Mouse (Mus musculus): ENCODE data around the gene H2-D1.
"Not testable (repeated sequence)": the region's sequence is repeated elsewhere in the genome, so short reads cannot be mapped to it uniquely, and the experiment has no call there.

H2-D1 gene

DNA sequence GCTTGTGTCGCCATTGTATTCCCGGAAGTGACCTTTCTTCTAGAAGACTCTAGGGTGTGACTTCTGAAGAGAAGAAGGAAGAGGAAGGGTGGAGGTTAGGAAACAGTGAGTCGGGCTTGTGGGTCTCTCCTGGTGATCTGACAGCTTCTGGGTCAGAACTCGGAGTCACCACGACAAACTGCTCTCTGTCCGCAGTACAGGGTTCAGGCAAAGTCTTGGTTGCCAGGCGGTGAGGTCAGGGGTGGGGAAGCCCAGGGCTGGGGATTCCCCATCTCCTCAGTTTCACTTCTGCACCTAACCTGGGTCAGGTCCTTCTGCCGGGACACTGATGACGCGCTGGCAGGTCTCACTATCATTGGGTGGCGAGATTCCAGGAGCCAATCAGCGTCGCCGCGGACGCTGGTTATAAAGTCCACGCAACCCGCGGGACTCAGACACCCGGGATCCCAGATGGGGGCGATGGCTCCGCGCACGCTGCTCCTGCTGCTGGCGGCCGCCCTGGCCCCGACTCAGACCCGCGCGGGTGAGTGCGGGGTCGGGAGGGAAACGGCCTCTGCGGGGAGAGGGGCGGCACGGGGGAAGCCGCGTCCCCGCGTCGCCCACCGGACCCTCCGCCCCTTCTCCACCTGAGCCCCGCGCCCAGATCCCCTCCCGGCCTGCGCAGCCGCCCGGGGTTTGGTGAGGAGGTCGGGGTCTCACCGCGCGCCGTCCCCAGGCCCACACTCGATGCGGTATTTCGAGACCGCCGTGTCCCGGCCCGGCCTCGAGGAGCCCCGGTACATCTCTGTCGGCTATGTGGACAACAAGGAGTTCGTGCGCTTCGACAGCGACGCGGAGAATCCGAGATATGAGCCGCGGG lies at the start of gene H2-D1:
H2-D1 (plus strand) TSS at position 67 of the 859 bp plus-strand sequence.
- peak; percentile 94 to 96 for DNase-seq

DNA sequence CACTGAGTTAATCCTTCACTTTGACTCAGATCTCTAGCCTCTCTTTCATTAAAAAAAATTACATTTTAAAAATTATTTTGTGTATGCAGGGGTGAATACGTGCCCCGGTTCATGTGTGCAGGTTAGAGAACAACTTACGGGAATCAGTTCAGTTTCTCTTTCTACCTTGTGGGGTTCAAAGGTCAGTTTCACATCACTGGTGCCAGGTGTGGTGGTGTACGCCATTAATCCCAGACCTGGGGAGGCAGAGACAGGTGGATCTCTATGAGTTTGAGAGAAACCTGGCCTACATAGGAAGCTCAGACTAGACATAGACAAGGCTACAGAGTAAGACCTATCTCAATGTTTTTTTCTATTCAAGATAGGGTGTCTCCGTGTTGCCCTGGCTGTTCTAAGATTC lies 49.5 kb upstream of the H2-D1 start:
- no peak for DNase-seq

DNA sequence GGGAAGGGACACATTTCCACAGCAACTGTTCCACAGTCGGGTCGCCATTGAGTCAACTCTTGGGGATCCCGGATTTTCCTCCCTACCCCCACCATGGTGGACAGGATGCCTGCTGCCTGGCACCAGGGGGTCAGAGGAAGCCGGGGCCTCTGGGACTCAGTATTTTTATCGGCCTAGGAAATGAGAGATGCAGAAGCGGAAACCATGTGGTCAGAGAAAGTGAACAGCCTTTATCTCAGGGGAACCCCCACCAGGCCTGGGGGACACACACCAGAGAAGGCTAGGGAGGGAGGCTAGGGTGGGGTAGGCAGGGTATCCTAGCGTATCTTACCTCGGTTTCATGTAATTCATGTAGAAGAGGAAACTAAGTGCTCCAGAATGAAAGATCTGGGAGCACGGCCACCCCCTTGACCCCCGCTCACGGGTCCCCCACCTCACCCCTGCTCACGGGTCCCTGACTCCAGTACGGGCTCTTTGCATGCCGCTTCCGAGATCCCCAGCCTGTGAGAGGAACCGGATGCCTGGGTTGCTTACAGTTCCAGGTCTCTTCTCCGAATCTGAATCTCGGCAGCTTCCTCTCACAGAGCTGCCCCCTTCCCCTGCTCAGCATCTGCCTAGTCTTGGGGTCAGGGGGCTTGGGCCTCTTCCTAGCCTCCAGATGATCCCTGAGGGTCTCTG lies 43.9 kb upstream of the H2-D1 start:
- peak in 1 of 2 experiments; percentile 54 for DNase-seq

DNA sequence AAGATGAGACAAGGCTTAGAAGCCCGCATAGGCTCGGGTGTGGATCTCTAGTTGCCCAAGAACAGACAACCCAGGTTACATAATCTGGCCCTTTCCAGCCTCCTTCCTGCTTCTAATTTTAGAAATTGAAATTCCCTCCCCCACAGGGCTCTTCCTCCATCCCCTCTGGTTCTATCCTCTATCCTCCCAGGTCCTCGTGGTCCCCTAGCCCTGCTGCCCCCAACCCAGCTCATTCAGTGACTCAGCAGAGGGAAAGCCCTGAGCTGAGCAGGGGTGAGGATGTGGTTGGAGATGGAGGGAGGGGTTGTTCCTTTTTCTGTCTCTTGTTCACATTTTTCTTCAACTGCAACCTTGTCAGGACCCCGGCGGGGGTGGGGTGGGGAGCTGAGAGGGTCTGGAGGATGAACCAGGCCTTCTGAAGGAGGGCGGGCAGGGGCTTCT lies 42.9 kb upstream of the H2-D1 start:
- DNase-seq = peak; percentile 50 to 73

DNA sequence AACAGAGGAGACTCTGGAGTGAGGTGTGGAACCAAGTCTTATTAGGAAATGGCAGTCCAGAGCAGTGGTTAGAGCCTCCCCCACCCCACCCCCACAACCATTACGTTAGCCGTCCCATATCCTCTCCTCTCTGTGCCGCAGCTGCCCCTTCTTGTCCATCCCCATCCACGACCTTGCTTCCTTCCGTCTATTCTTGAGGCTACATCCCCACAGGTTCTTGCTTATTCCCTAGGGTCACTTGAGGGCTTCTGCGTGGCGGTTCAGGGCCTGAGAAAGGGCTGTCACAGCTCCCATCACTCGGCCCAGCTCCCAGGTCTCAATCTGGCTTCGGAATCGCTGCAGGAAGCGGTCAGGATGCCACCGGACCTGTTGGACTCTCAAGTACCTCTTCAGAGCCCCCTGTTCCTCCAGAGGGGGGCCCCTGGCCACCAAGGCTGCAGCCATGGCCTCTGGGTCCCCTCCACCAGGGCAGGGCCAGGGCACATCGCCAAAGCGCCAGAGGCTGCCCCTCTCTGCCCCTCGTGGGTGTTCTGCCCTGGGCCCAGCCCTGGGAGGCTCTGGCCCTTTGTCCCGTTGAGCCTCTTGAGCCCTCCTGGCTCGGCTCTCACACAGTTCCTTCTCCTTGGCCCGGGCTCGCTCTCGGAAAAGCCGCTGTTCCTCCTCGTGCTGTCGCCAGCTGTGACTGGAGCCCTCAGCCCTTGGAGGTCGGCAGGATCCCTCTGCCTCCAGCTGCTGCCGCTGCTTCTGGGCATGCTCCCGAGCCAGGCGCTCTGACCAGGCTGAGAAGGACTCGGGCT lies 42.2 kb upstream of the H2-D1 start, which contains the start of gene Gm16181:
Gm16181 (plus strand) TSS at position 679 of the 797 bp plus-strand sequence.
- DNase-seq = no peak

DNA sequence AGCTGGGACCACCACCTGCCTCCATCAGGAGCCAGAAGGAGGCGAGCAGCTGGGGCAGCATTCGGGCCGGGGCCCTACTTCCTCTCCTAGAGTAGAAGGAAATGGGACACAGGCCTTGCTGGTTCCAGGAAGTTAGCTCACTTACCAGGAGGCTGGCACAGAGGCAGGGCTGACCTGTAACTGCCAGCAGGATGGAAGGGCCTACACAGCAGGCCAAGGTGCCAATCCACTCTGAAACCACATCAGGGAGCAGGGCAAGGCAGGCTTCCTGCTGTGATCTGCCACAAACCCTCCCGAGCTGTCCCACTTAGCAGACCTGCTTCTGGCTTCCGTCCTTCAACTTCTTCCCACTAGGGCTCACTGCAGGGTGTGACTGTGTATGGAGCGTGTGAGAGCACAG lies 40.2 kb upstream of the H2-D1 start:
- peak; percentile 56 to 73 for DNase-seq

DNA sequence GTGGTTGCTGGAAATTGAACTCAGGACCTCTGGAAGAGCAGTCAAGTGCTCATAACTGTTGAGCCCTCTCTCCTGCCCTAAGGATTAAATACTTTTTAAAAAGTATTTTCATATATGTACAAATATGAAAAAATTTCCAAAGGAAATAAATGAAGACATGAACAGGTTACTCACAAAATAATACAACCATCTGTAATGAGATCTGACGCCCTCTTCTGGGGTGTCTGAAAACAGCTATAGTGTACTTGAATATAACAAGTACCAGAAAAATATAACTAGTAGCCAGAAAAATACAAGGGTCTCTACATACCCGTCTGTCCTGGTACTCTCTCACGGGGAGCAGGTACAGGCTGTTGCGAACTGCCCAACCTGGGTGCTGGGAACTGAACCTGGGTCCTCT lies 37.9 kb upstream of the H2-D1 start:
- DNase-seq = no peak

DNA sequence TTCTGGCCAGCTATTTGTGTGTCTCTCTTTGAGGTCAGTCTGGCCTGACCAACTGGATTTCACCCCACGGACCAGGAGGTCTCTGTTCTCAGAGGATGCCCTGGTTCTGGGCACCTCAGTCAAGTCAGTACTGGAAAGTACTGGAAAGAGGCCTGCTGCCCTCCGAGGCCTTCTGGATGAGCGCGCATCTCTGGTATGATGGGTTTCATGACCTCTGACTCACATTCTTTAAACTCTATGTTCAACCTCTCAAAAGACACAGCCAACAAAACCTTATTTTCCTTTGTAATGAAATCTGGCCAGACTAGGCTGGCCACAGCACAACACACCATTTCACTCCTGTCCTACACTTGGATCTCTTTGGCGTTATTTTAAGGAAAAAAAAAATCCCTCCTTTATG lies 37.1 kb upstream of the H2-D1 start:
- DNase-seq = no peak

DNA sequence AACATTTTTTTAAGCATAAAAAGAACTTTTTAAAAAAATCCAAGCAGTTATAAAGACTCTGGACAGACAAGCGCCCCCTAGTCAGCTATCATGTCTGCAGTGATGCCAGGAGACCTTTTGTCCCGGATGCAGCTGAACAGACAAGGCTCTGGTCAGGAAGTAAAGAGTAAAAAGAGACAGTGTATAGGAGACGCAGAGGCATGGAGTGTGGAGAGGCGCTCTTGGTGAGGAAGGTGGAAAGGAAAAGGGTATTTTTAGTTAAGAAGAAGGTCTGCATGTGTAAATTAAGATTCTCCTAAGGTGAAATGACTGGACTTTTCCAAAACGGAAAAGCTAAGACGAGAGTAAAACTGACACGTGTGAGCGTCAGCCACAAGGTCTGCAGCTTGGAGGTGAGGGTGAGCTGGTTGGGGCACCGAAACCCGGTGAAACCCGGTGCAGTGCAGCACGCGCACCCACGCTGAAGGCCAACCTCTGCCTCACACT lies 35.9 kb upstream of the H2-D1 start:
- no peak for DNase-seq

DNA sequence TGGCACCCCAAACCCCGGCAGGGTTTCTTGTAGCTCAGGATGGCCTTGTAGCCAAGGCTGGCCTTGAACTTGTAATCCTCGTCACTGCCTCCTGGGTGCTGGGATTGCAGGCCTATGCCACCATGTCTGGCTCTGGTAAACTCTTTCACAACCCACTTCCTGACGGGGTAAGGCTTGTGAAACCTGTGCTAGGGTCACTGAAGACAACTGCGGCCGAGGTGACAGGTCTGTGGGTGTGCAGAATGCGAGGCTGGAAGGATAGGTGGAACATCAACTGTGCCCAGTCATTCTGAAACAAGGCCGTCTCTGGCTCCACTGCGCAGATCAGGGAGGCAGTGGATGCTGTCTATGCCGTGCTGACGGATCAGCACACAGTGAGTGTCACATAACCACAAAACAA lies 31.5 kb upstream of the H2-D1 start:
- DNase-seq = no peak

DNA sequence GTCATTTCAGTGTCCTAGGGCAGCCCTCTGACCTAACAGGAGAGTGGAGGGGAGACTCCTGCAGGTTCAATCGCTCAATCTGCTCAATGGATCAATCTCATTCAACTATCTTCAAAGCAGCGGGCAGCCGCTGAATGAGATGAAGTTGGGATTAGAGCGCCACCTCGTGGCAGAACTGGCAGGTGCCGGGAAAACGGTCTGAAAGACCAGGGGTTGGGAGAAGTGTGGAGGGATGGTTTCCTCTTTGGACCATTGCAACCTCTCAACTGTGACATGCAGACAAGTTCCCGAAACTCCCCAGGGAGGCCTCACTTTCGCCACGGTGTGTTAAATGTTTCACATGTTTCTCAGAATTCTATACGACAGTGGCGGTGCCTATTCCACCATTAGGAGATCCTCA lies 30.5 kb upstream of the H2-D1 start:
- DNase-seq = peak; percentile 71 to 78

DNA sequence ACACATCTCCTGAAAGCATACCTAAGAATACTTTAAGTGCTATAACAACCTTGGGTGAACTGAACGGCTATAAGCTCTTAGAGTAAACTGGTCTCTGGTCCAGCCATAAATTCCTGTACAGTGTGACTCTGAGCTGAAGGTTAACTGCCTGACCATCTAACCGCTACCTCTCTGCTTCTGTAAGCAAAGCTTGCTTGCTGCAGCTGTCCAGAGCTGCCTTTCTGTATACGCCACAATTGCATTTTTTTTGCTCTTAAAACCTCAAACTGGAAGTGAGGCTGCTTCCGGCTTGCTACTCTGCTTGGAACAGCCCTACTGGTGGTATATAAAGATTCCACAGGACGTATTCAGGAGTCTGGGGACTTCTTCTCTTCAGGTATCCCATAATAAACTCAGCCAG lies 29.9 kb upstream of the H2-D1 start:
- DNase-seq = peak; percentile 26 to 68

DNA sequence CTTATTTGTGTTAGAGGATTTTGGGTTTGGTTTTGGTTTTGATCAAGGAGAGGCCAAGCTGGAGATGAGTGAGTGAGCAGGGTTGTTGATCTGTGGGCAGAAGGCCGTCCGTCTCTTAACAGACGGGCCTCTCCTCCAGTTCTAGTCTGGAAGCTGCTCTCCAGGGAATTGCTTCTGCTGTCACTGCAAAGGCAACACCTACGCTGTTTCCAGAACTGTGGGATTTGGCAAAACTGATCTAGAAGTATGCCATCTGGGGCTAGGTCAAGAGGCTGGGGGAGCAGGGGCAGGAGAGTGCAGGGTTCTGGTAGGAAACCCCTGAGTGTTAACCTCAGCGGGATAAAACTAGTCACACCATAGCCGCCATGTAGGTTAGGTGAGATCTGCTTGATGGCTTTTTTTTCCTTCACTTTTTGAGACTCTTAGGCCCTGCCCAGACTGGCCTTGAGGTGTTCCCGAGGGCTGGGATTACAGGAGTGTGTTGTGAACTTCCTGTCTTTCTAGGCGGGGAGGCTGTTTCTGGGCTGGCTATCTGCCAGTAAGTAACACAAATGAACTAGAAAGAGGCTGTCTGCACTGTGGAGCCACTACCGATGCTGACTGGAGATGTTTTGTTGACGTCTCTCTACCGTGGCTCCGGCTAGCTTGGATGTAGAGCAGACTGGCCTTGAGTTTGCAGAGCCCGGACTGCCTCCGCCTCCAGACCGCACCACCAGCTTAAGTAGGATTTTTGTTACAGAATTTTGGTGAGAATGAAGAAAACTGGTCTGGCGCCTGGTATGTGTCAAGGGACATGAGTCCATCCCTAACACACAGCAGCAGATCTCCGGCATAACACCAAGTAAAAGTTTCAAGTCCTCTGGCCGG lies 29.2 kb upstream of the H2-D1 start, which contains the start of gene Atp6v1g2:
Atp6v1g2 (plus strand) TSS at position 547 of the 867 bp plus-strand sequence.
- DNase-seq = no peak

DNA sequence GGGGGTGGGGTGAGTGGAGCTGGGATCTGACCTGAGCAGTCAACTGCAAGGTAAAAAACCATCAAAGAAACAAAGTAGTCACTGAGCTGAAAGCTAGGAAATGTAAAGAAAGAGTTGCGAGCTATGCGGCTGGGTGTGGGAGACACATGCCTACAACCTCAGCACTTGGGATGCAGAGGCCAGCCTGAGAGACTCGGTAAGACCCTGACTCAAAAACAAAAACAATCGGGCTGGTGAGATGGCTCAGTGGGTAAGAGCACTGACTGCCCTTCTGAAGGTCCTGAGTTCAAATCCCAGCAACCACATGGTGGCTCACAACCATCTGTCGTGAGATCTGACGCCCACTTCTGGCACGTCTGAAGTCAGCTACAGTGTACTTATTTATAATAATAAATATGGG lies 28.4 kb upstream of the H2-D1 start:
- not testable (repeated sequence) for DNase-seq

DNA sequence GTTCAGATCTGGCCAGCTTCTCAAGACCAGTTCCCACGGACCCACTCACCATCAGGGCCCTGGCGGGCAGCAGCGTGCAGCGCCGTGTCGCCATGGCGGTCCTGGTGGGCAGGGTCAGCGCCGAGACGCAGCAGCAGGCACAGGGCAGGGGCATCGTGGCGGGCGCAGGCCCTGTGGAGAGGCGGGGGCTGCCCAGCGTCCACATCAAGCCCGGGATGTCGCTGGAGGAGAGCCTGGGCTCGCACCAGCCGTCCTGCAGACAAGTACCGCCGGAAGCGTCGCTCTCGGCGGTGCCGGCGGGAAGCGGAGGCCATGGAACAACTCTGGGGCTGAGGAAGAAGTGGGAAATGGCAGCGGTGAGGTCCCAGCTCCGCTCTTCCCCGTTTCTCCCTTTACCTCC lies 27.6 kb upstream of the H2-D1 start:
- DNase-seq = peak; percentile 43 to 57

DNA sequence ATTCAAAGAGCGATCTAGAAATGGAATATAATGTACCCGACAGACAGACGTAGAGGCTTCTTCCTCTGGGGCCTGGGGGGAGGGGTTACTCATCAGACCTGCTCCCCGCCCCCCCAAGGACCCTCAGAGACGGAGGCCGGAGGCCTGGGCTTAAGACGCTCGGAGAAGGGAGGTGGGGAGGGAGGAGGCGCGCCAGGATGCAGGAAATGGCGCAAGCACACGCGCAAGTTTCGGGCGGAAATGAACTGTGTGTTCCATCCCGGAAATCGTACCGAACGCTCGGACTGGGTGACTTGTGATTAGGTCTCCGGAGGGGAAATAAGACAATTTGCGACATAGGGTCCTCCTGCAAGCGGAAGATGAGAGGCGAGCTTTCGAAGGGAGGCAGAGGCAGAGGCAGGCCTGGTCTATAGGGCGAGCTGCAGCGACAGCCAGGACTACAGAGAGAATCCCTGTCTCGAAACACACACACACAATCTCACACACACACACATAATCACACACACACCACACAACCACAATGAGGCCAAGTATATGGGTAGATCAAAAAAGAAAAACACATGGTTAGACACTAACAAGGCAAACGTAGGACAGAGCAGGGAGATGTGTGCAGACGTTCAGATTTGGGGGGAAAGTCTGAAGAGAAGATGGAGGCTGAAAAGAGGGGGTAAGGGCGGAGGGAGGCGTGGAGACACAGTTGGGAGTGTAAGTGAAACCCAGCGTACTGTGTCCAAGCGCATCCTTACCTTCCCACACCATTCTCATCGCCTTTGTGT lies 26.7 kb upstream of the H2-D1 start, which contains the start of gene Nfkbil1:
Nfkbil1 (minus strand) TSS at position 179 of the 776 bp plus-strand sequence.
- DNase-seq = peak; percentile 84 to 91

DNA sequence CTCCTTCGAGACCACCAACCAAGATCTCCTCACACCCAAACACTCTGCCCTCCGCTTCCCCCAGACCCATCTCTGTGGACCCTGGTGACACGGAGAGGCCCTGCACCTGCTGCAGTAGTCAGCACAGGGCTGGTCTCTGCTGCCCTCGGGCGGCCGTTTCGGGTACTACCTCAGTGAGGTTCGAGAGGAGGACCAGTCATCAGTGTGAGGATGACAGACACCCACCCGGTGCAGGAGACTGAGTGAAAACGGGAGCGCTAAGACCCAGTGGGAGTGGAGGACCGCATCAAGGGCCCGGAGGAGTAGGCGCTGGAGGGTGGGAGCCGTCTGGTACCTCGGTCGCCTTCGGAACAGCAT lies 26.2 kb upstream of the H2-D1 start:
- DNase-seq = peak; percentile 94

DNA sequence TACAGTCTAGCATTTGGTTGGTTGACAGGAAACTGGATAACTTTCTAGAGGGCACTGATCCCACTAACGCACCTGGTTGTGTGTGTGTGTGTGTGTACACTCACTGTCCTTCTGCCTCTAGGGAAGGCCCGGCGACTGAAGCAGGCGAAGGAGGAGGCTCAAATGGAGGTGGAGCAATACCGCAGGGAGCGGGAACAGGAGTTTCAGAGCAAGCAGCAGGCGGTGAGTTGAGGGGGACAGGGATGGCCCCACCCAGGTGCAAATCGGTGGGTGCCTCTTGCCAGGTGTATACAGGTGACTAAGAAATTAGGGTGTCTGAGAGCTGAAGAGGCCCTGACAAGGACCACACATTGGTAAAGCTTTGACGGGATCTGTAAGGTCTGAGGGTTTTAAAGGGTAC lies 25.5 kb upstream of the H2-D1 start:
- DNase-seq = no peak

DNA sequence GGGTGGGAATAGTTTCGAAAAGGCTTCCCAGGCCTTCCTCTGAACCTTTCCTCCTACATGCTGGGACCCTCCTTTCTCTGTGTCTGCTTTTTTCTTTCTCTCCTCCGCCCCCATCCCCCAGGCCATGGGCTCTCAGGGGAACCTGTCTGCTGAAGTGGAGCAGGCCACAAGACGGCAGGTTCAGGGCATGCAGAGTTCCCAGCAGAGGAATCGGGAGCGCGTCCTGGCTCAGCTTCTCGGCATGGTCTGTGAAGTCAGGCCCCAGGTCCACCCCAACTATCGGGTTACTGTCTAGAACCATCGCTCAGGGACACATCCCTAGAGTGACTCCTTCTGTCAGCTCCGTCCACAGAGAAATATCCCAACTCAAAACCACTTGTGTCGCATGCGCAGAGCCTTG lies 25.0 kb upstream of the H2-D1 start:
- DNase-seq = no peak

DNA sequence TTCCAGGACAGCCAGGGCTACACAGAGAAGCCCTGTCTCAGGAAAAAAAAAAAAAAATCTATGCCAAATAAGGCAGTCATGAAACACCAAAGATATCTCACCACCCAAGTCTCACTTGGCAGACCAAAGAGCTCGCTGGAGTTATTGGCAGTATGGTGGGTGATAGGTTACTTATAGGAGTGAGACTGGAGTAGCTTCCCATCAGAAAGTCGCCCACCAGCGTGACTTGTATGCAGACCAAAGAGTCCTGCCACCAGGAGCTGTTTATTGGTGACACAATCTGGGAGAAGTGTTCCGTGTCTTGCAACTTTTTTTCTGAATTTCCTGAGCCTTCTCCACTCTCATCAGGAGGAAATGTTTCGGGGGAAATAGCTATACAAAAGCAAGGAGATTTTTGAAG lies 22.8 kb upstream of the H2-D1 start:
- no peak for DNase-seq
